Mouse (Mus musculus): ENCODE measurements around the gene Grsf1.

DNA sequence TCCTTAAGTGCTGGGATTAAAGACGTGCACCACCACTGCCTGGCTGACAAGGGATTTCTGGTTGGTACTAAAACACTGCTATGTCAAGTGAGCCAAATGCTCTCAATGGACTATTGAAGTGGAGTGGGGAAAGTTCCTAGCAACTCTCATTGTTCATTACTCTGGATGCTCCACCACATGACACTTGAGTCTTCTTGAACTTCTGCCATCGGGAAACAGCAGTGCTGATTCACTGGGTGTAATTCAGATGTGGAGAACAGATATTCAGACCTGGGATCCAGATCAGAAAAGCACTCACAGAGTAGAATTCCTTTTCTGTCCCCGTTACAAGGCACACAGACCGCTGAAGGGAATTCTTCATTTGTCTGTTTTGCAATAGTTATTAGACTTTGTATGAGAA lies 27.6 kb upstream of the Grsf1 start:
- TF ChIP-seq POLR2A (IDR thresholded peaks at IDR 0.05; ENCODE audit: control insufficient read depth, extremely low read depth, insufficient read depth, low read length, poor library complexity): no peak
- TF ChIP-seq CTCF (IDR thresholded peaks at IDR 0.05; ENCODE audit: borderline replicate concordance, control insufficient read depth, extremely low read depth, insufficient read depth, low read length, poor library complexity): no peak
